ENCODE assay signal across 8 mouse cellular contexts in the genomic region with DNA sequence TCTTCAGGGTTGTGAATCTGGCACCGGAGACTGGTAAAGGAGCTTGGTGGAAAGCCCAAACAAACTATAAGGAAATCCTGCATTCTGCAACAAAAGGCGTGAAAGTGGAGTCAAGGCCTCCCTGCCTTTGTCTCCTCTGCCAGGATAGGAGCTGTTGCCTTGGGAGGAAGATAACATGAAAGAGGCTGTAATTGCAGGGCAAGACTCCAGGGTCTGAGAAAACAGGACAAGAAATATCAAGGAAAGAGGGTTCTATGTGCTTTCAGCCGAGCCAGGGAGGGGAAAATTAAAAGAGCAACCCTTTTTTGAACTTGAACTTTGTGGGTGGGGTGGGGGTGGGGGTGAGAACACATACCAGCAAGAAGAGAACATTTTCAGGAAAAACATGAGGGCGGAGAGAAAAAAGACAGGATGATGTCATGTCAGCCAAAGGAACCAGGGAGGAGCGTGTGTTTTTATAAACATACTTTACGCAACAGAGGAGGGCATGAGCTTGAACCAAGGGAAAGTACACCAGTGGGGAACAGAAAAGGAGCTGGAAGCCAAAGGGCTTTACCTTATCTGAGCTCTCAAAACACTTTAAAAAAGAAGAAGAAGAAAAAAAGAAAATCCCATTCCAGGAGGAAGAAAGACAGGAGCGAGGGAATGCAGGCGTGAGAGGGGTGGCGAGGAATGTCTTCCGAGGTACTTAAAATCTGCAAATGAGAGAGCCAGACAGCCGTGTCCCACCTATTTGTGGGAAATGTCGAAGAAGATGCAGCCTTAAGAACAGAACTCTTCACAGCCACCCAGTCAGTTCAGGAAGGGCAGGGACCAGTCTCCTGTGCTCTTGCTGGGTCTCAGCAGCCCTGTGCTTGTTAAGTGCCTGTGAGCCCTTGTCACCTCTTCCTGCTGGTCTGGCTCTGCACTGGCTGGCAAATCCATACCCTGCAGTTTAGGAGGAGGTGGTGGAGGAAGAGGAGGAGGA.
DNase-seq lines count a peak whose midpoint lies in the region; ATAC-seq and TF ChIP-seq lines count a peak whose summit lies in the region.

No protein-coding gene starts in this region.

- H3K36me3 ChIP-seq in intestine, postnatal 0 days (ENCODE audit: control insufficient read depth, insufficient read depth): no peaks in the 10 kb centered on the region

- no peaks in the 10 kb centered on the region for H3K27me3 ChIP-seq in intestine, postnatal 0 days (replicated peaks; ENCODE audit: control insufficient read depth, insufficient read depth, low read length)

- 22% methylated on average over 12 of the region's 12 CpGs for WGBS in intestine, postnatal 0 days

- peak overlapping the region; percentile 46 for H3K4me2 ChIP-seq in intestine, postnatal 0 days (replicated peaks; ENCODE audit: low read depth)

- H3K9me3 ChIP-seq in intestine, postnatal 0 days (ENCODE audit: control insufficient read depth): no peaks in the 10 kb centered on the region

- DNase-seq in thymus, postnatal 0 days (ENCODE audit: low spot score): peak; percentile 37
- no peak for DNase-seq in thymus, adult 18-20 months
- peak; percentile 97 for DNase-seq in heart, adult 11 months
- DNase-seq in lung, postnatal 36 days: peak; percentile 81
- DNase-seq in natural killer cell, adult 2 months (ENCODE audit: low spot score in 2 of 2): no peak
- DNase-seq in gastrocnemius, postnatal 14 days: no peak

- ATAC-seq in intestine, postnatal 0 days: peak; percentile 24; the same call in 1 of the 2 replicates
- ATAC-seq in megakaryocyte-erythroid progenitor cell, adult 5-6 weeks (replicated peaks; ENCODE audit: low FRiP score, low TSS enrichment, poor library complexity, severe bottlenecking): no peak

- peak overlapping the region; percentile 43; the same call in 1 of the 2 replicates for H3K9ac ChIP-seq in intestine, postnatal 0 days (ENCODE audit: low read depth, low read length)

- peaks cover 45% of the 10 kb centered on the region for H3K4me1 ChIP-seq in intestine, postnatal 0 days (replicated peaks; ENCODE audit: control insufficient read depth, insufficient read depth, low read length)

- H3K27ac ChIP-seq in intestine, postnatal 0 days (ENCODE audit: low read depth, low read length): peak overlapping the region; percentile 79

- H3K4me3 ChIP-seq in intestine, postnatal 0 days (ENCODE audit: low read depth, low read length): no peak overlapping the region

- TF ChIP-seq CTCF in intestine, postnatal 0 days (IDR thresholded peaks at IDR 0.05; ENCODE audit: low read depth): peak; percentile 19; the same call in 1 of the 2 replicates

- intact Hi-C loops in gastrocnemius, postnatal 14 days (cut with DNase I; ENCODE audit: low total_unique reads): loop anchor here (10.0 kb wide), 1 partner anchor 45 kb away; no protein-coding TSS in a partner anchor

Comparison
In these comparisons a context has a peak if more than half of its experiments do, and no peak if none do; other contexts are left out.
1. DNase-seq: peak in thymus, postnatal 0 days (single experiment), heart, adult 11 months (single experiment) and lung, postnatal 36 days (single experiment); none in thymus, adult 18-20 months (0 of 2), natural killer cell, adult 2 months (0 of 2) and gastrocnemius, postnatal 14 days (single experiment).